Mouse (Mus musculus): ENCODE measurements at regions not wholly inside any gene's neighbourhood (a gene's known extent, or its start where the extent isn't known, plus 50 kb on each side); places are given as distances from the start of the nearest gene placed in this dataset.

DNA sequence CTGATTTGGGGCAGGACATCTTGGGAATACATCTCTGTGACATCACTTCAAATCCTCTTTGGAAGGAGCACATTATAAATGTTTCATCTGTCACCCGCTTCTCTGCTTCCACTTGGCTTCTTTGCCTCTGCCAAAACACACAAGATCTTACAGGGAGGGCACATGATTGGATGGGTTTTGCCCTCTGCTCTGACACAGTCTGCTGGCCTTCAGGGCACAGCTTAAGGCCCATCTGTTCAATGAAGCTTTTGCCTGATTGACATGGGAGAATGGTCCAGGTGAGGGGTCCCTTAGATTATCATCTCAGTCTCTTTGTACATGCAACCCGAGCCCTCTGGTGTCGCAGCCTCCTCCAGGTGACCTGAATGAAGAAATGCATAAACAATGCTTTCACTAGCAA, 612.7 kb upstream of the Fam92a start:
- TF ChIP-seq POLR2A (IDR thresholded peaks at IDR 0.05; ENCODE audit: borderline replicate concordance, control insufficient read depth, low read depth, low read length) = no peak
- TF ChIP-seq CTCF (IDR thresholded peaks at IDR 0.05; ENCODE audit: control insufficient read depth, insufficient read depth, low read length) = no peak

Measured in bone marrow, adult 2 months (tissue).